Mouse (Mus musculus) lung, postnatal 0 days (tissue): ENCODE measurements around the gene Itgad.

Experiments
- CTCF ChIP-seq: IDR thresholded peaks from 2 replicates; pipeline ENCODE4 v1.5.1; 2016; ENCODE audit warnings: antibody characterized with exemption, mild to moderate bottlenecking
- EP300 ChIP-seq: IDR thresholded peaks from 2 replicates; pipeline ENCODE4 v1.6.1; 2016; ENCODE audit warnings: antibody characterized with exemption, mild to moderate bottlenecking, control low read depth

DNA sequence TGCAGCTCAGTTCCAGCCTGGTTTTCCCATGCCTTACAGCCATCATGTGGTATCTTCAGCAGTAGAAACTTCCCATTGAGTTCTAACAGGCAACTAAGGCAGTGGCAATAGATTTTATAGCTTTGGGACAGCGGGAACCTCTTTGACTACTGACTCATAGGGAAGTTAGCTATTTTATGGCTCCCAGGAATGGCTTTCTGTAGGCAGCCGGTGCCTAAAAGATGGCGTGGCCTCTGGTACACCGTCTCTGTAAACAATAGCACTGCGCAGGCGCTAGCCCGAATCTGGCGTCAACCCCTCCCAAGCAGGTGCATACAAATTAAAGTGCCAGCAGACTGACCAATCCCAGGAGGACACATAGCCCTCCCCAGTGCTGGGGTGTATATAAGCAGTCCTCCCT, 3.2 kb upstream of the Itgad start:
- TF ChIP-seq CTCF: no peak
- no peak for TF ChIP-seq EP300
